Mouse (Mus musculus) limb, embryonic 11.5 days (tissue): Measurements from ENCODE around the gene Defb36. TPM values are rescaled to one million over a fixed set of nuclear protein-coding genes. Genes with fewer than 3 reads are reported as not detected.

Experiments
- ATAC-seq: fragments of 200-750 bp; cut with Nextera tagmentation; 2 replicates; pipeline ENCODE4 v1.8.0; 2017; ENCODE audit warnings: low read depth; ENCODE audit not compliant: insufficient number of reproducible peaks, low FRiP score, low TSS enrichment
- DNase-seq: peaks from one replicate; pipeline ENCODE4 v3.0.0-alpha.2; 2015; ENCODE audit warnings: low spot score
- H3K27ac ChIP-seq: fragments of 300-500 bp; sonication (generic); replicated peaks from 2 replicates; pipeline ENCODE4 v1.5.1; 2014; ENCODE audit warnings: low read depth, mild to moderate bottlenecking, low read length
- H3K27me3 ChIP-seq: fragments of 300-500 bp; sonication (generic); 2 replicates; pipeline ENCODE4 v1.6.1; 2014; ENCODE audit warnings: mild to moderate bottlenecking, low read length, mixed read lengths; ENCODE audit not compliant: control insufficient read depth, insufficient read depth
- H3K36me3 ChIP-seq: fragments of 300-500 bp; sonication (generic); 2 replicates; pipeline ENCODE4 v1.6.1; 2014; ENCODE audit warnings: mild to moderate bottlenecking, low read length, moderate library complexity, mixed read lengths; ENCODE audit not compliant: control insufficient read depth, insufficient read depth
- H3K4me1 ChIP-seq: fragments of 300-500 bp; sonication (generic); 2 replicates; pipeline ENCODE4 v1.6.1; 2014; ENCODE audit warnings: low read length, mixed read lengths; ENCODE audit not compliant: control insufficient read depth, insufficient read depth
- H3K4me2 ChIP-seq: fragments of 300-500 bp; sonication (generic); 2 replicates; pipeline ENCODE4 v1.6.1; 2014; ENCODE audit warnings: low read depth, mild to moderate bottlenecking, moderate library complexity; ENCODE audit not compliant: severe bottlenecking
- H3K4me3 ChIP-seq: fragments of 300-500 bp; sonication (generic); 2 replicates; pipeline ENCODE4 v1.5.1; 2014; ENCODE audit warnings: low read depth, low read length
- H3K9ac ChIP-seq: fragments of 300-500 bp; sonication (generic); 2 replicates; pipeline ENCODE4 v1.6.1; 2014; ENCODE audit warnings: mild to moderate bottlenecking, low read length
- H3K9me3 ChIP-seq: fragments of 300-500 bp; sonication (generic); 2 replicates; pipeline ENCODE4 v1.6.1; 2016; ENCODE audit warnings: low read length; ENCODE audit not compliant: control insufficient read depth
- WGBS: fragments of 180-500 bp; shearing (Covaris S2); extraction: QIAGEN DNeasy Blood & Tissue Kit; methylation state at CpG from one replicate; pipeline ENCODE4 v1.1.7; 2014; 5-methylcytosine and 5-hydroxymethylcytosine counted together
- polyA plus RNA-seq: library from polyadenylated mRNA; unstranded; fragments of >200 nt; fragmentation: Nextera tagmentation; extraction: Ambion mirVana; gene quantifications from 2 replicates; pipeline ENCODE4 v1.2.1, GENCODE M21; 2014

Defb36 gene
- polyA plus RNA-seq, 1 experiment from 2014 or later: not detected

- no peaks in the 10 kb centered on the region for H3K9me3 ChIP-seq
- H3K9ac ChIP-seq: no peak overlapping the region
- no peak overlapping the region for H3K4me3 ChIP-seq
- H3K27ac ChIP-seq: no peak overlapping the region
- DNase-seq (no peak), ATAC-seq (no peak)
- H3K27me3 ChIP-seq: no peaks in the 10 kb centered on the region
- peak overlapping the region; percentile 10; the same call in 1 of the 2 replicates for H3K4me2 ChIP-seq
- H3K36me3 ChIP-seq: no peaks in the 10 kb centered on the region
- 27% methylated on average over 7 of the region's 8 CpGs for WGBS
- H3K4me1 ChIP-seq: no peaks in the 10 kb centered on the region
Observed at GRCm38 (mm10) chr2:152612193-152612592, 8.1 kb downstream of the Defb36 start.

GRCm38 (mm10) chr2:152615563-152615962, 11.4 kb downstream of the Defb36 start:
- WGBS: 12% methylated on average over 7 of the region's 7 CpGs
- Histone ChIP-seq H3K36me3 (no peaks in the 10 kb centered on the region), H3K4me3 (no peak overlapping the region), H3K27ac (no peak overlapping the region), H3K27me3 (no peaks in the 10 kb centered on the region), H3K4me2 (no peak overlapping the region), H3K9ac (no peak overlapping the region), H3K4me1 (no peaks in the 10 kb centered on the region), H3K9me3 (no peaks in the 10 kb centered on the region)
- peak; percentile 66 for DNase-seq
- no peak for ATAC-seq

GRCm38 (mm10) chr2:152616470-152616869, 12.3 kb downstream of the Defb36 start:
- Histone ChIP-seq H3K27ac (no peak overlapping the region), H3K9ac (no peak overlapping the region), H3K4me2 (no peak overlapping the region), H3K4me1 (no peaks in the 10 kb centered on the region), H3K27me3 (no peaks in the 10 kb centered on the region), H3K4me3 (no peak overlapping the region), H3K9me3 (no peaks in the 10 kb centered on the region), H3K36me3 (no peaks in the 10 kb centered on the region)
- DNase-seq (no peak), ATAC-seq (no peak)
- WGBS: 71% methylated on average over 6 of the region's 6 CpGs

GRCm38 (mm10) chr2:152617374-152617773, 13.2 kb downstream of the Defb36 start:
- Histone ChIP-seq H3K9me3 (no peaks in the 10 kb centered on the region), H3K9ac (no peak overlapping the region), H3K4me3 (no peak overlapping the region), H3K4me2 (no peak overlapping the region), H3K27me3 (no peaks in the 10 kb centered on the region), H3K36me3 (no peaks in the 10 kb centered on the region), H3K4me1 (no peaks in the 10 kb centered on the region), H3K27ac (no peak overlapping the region)
- ATAC-seq: no peak
- WGBS: 58% methylated on average over 5 of the region's 5 CpGs
- DNase-seq: no peak

GRCm38 (mm10) chr2:152620367-152621134, 16.4 kb downstream of the Defb36 start:
- no peak overlapping the region for H3K9ac ChIP-seq
- WGBS: 73% methylated on average over 9 of the region's 9 CpGs
- no peaks in the 10 kb centered on the region for H3K9me3 ChIP-seq
- H3K4me1 ChIP-seq: no peaks in the 10 kb centered on the region
- no peak overlapping the region for H3K4me3 ChIP-seq
- H3K27ac ChIP-seq: no peak overlapping the region
- H3K27me3 ChIP-seq: peaks cover 4% of the 10 kb centered on the region
- ATAC-seq: no peak
- H3K36me3 ChIP-seq: no peaks in the 10 kb centered on the region
- no peak overlapping the region for H3K4me2 ChIP-seq
- no peak for DNase-seq

- no peak for DNase-seq
- no peak overlapping the region for H3K4me2 ChIP-seq
- WGBS: 85% methylated on average over 13 of the region's 13 CpGs
- no peaks in the 10 kb centered on the region for H3K36me3 ChIP-seq
- no peaks in the 10 kb centered on the region for H3K9me3 ChIP-seq
- H3K27ac ChIP-seq: no peak overlapping the region
- 0 out of 2 replicates have a peak, but pooled peaks cover 5% of the 10 kb centered on the region for H3K4me1 ChIP-seq
- H3K9ac ChIP-seq: no peak overlapping the region
- peaks cover 20% of the 10 kb centered on the region for H3K27me3 ChIP-seq
- H3K4me3 ChIP-seq: no peak overlapping the region
- no peak for ATAC-seq
Observed at GRCm38 (mm10) chr2:152622151-152622550, 18.0 kb downstream of the Defb36 start.

GRCm38 (mm10) chr2:152622953-152623352, 18.8 kb downstream of the Defb36 start, which contains the start of gene Defb25:
Gene Defb25 (minus strand): TSS chr2:152623053.
- 0 out of 2 replicates have a peak, but pooled peaks cover 8% of the 10 kb centered on the region for H3K4me1 ChIP-seq
- no peak within 1 kb of the TSS for H3K27ac ChIP-seq
- no peaks in the 10 kb centered on the region for H3K9me3 ChIP-seq
- no peak within 1 kb of the TSS for H3K9ac ChIP-seq
- WGBS: 78% methylated on average over 7 of the region's 7 CpGs
- ATAC-seq (no peak), DNase-seq (no peak)
- no peak within 1 kb of the TSS for H3K4me2 ChIP-seq
- no peak within 1 kb of the TSS for H3K4me3 ChIP-seq
- peaks cover 26% of the 10 kb centered on the region for H3K27me3 ChIP-seq
- H3K36me3 ChIP-seq: no peaks in the 10 kb centered on the region

- Histone ChIP-seq H3K27me3 (peaks cover 38% of the 10 kb centered on the region), H3K9ac (no peak overlapping the region), H3K27ac (no peak overlapping the region), H3K4me3 (no peak overlapping the region), H3K4me2 (no peak overlapping the region), H3K4me1 (0 out of 2 replicates have a peak, but pooled peaks cover 8% of the 10 kb centered on the region), H3K9me3 (no peaks in the 10 kb centered on the region), H3K36me3 (no peaks in the 10 kb centered on the region)
- no peak for DNase-seq
- 83% methylated on average over 2 of the region's 2 CpGs for WGBS
- ATAC-seq: no peak
Observed at GRCm38 (mm10) chr2:152624566-152624965, 20.4 kb downstream of the Defb36 start.
